22 mouse cellular contexts compared by ENCODE assay signal in the genomic region with DNA sequence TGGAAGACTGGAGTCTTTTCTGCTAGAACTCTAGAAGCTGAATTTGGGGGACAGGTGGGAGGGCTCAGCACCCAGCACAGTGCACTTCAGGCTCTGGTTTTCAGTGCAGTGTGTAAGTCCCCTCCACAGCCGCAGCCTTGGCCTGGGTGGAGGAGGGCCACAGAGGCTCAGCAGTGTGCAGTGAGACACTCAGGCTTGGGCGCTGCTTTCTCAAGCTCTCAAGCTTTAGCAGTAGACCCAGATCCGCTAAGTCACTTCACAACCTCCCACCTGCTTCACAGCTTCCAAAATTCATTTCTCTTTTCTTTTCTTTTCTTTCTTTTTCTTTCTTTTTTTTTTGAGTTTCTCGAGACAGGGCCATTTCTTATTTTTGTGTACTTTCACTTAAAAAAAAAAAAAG. TPM values are rescaled to one million over a fixed set of nuclear protein-coding genes. Genes with fewer than 3 reads are reported as not detected.
DNase-seq lines count a peak whose midpoint lies in the region; ATAC-seq and TF ChIP-seq lines count a peak whose summit lies in the region.
"Had no signal": no experiment of that assay in that cellular context is flagged by ENCODE, and none has a peak within 500 bp of the region (broad histone marks: within the 10 kb centered on the region; RNA-seq: fewer than 3 reads in every experiment).

No protein-coding gene starts in this region.

- intact Hi-C loops in heart, postnatal 14 days (cut with DNase I): no loop called here

- WGBS in heart, embryonic 13.5 days: 69% methylated on average over 4 of the region's 4 CpGs
- 60% methylated on average over 4 of the region's 4 CpGs for WGBS in heart, postnatal 0 days

- peak overlapping the region; percentile 35; the same call in 1 of the 2 replicates for H3K9ac ChIP-seq in heart, embryonic 13.5 days
- H3K9ac ChIP-seq in heart, postnatal 0 days (replicated peaks; ENCODE audit: low read depth, low read length): no peak overlapping the region
- H3K9ac ChIP-seq in ES-E14 (ENCODE audit: insufficient read depth, low read depth, low read length, poor library complexity, severe bottlenecking): peak overlapping the region; percentile 51; the same call in 1 of the 2 replicates
- H3K9ac ChIP-seq: embryonic facial prominence, embryonic 13.5 days; forebrain, embryonic 12.5 days; hindbrain, embryonic 14.5 days; intestine, embryonic 15.5 days had no signal

- H3K27me3 ChIP-seq in heart, embryonic 13.5 days (replicated peaks): no peaks in the 10 kb centered on the region
- H3K27me3 ChIP-seq in heart, postnatal 0 days (ENCODE audit: control insufficient read depth, insufficient read depth, low read length): no peaks in the 10 kb centered on the region
- H3K27me3 ChIP-seq: embryonic facial prominence, embryonic 13.5 days; forebrain, embryonic 12.5 days; intestine, embryonic 15.5 days had no signal

- H3K4me1 ChIP-seq in heart, embryonic 13.5 days: peaks cover 15% of the 10 kb centered on the region
- H3K4me1 ChIP-seq in heart, postnatal 0 days (ENCODE audit: control insufficient read depth, insufficient read depth): peaks cover 3% of the 10 kb centered on the region; the same call in 1 of the 2 replicates
- H3K4me1 ChIP-seq in ES-E14 (ENCODE audit: control insufficient read depth in 2 of 2, insufficient read depth in 2 of 2, low read length in 2 of 2, poor library complexity in 1 of 2): peaks cover 2 to 4% of the 10 kb centered on the region in 2 experiments; a peak in 2 of 4 replicates
- H3K4me1 ChIP-seq: embryonic facial prominence, embryonic 13.5 days; forebrain, embryonic 12.5 days; hindbrain, embryonic 10.5 days; intestine, embryonic 15.5 days had no signal

- no peak for TF ChIP-seq EP300 in heart, postnatal 0 days (IDR thresholded peaks at IDR 0.05; ENCODE audit: low read depth)

- in situ Hi-C loops in ES-E14 (cut with MboI; ENCODE audit: low sequenced_read_pairs in 2 of 2, unreplicated experiment in 2 of 2): no loop called here

- TF ChIP-seq CTCF in heart, postnatal 0 days (IDR thresholded peaks at IDR 0.05; ENCODE audit: low read depth): no peak

- peak overlapping the region; percentile 64 for H3K27ac ChIP-seq in heart, embryonic 13.5 days (replicated peaks)
- H3K27ac ChIP-seq in heart, postnatal 0 days (ENCODE audit: low read depth): peak overlapping the region; percentile 27; the same call in 1 of the 2 replicates
- H3K27ac ChIP-seq in ES-E14 (ENCODE audit: insufficient read depth, low read depth, low read length, poor library complexity, severe bottlenecking): no peak overlapping the region
- H3K27ac ChIP-seq: embryonic facial prominence, embryonic 13.5 days; forebrain, embryonic 12.5 days; gastrocnemius, adult 2 months; hindbrain, embryonic 10.5 days; hindbrain, embryonic 14.5 days; intestine, embryonic 15.5 days had no signal

- H3K4me2 ChIP-seq in heart, embryonic 13.5 days: no peak overlapping the region
- no peak overlapping the region for H3K4me2 ChIP-seq in heart, postnatal 0 days (ENCODE audit: low read depth, low read length)
- H3K4me2 ChIP-seq: embryonic facial prominence, embryonic 13.5 days; forebrain, embryonic 12.5 days; hindbrain, embryonic 14.5 days; intestine, embryonic 15.5 days had no signal

- no peaks in the 10 kb centered on the region for H3K9me3 ChIP-seq in heart, embryonic 13.5 days
- H3K9me3 ChIP-seq in heart, postnatal 0 days (replicated peaks; ENCODE audit: control insufficient read depth, low read length): no peaks in the 10 kb centered on the region
- no peaks in the 10 kb centered on the region for H3K9me3 ChIP-seq in ES-E14 (ENCODE audit: control insufficient read depth, insufficient read depth, low read depth, low read length)
- H3K9me3 ChIP-seq: embryonic facial prominence, embryonic 13.5 days; forebrain, embryonic 12.5 days; hindbrain, embryonic 10.5 days; intestine, embryonic 15.5 days had no signal

- no peak for DNase-seq in frontal cortex, postnatal 25 days (ENCODE audit: low spot score in 2 of 2)
- DNase-seq in heart, postnatal 14 days: no peak
- no peak for DNase-seq in heart, postnatal 0 days (ENCODE audit: low spot score)
- no peak for DNase-seq in heart, adult 8-10 months (ENCODE audit: low spot score)
- DNase-seq in ES-E14 (ENCODE audit: low read depth, low spot score): no peak
- DNase-seq: cerebellum, adult 18-20 months; cerebellum, adult 9-11 months; cerebellum, postnatal 36 days; gastrocnemius, adult 2 months; gastrocnemius, postnatal 25 days; kidney, adult 18-20 months had no signal

- ATAC-seq in frontal cortex, adult (ENCODE audit: low TSS enrichment): peak; percentile 79; the same call in 1 of the 2 replicates
- no peak for ATAC-seq in heart, embryonic 13.5 days (ENCODE audit: extremely low read depth, insufficient number of reproducible peaks, low FRiP score, low TSS enrichment)
- peak; percentile 39; the same call in 1 of the 2 replicates for ATAC-seq in heart, postnatal 0 days (ENCODE audit: insufficient read depth, low read depth)
- ATAC-seq: forebrain, embryonic 16.5 days; intestine, embryonic 15.5 days had no signal

- peaks cover 87% of the 10 kb centered on the region for H3K36me3 ChIP-seq in heart, embryonic 13.5 days
- peaks cover 59% of the 10 kb centered on the region for H3K36me3 ChIP-seq in heart, postnatal 0 days (replicated peaks; ENCODE audit: control insufficient read depth, insufficient read depth, low read length)
- peaks cover 2% of the 10 kb centered on the region; the same call in 1 of the 2 replicates for H3K36me3 ChIP-seq in ES-E14 (ENCODE audit: control insufficient read depth, insufficient read depth, low read length, poor library complexity, severe bottlenecking)

- no peak overlapping the region for H3K4me3 ChIP-seq in heart, embryonic 13.5 days
- no peak overlapping the region for H3K4me3 ChIP-seq in heart, postnatal 0 days (ENCODE audit: low read depth, low read length)
- no peak overlapping the region for H3K4me3 ChIP-seq in ES-E14 (ENCODE audit: insufficient read depth in 1 of 2, low read depth in 1 of 2, low read length in 2 of 2, poor library complexity in 1 of 2, severe bottlenecking in 1 of 2)
- H3K4me3 ChIP-seq: embryonic facial prominence, embryonic 13.5 days; forebrain, embryonic 12.5 days; gastrocnemius, adult 2 months; hindbrain, embryonic 10.5 days; intestine, embryonic 15.5 days had no signal

TF ChIP-seq in ES-E14, 5 proteins besides CTCF, POLR2A, EP300 and RAD21:
- TF ChIP-seq ZNF384 (IDR thresholded peaks at IDR 0.05; ENCODE audit: low read depth, low read length): no peak

RNA-seq across cellular contexts. Expression of gene Prkag1, which starts 10.4 kb away (rescaled TPM):
- 88.3 and 95.1 TPM in 2 replicates for polyA plus RNA-seq in heart, embryonic 13.5 days (2015; fragmentation: Nextera tagmentation; extraction: Ambion mirVana)
- 10 to 100 TPM; 91.8 to 93.6 TPM for total RNA-seq in heart, postnatal 14 days (2021)
- total RNA-seq in heart, postnatal 0 days (2014; rRNA removed; ENCODE audit: low replicate concordance): 115 and 134 TPM in 2 replicates
- 113 and 114 TPM in 2 replicates for polyA plus RNA-seq in heart, postnatal 0 days (2015; fragmentation: Nextera tagmentation; extraction: Ambion mirVana)
- total RNA-seq in heart, adult 8-10 months (2022): 100 to 1,000 TPM in 2 of 4 experiments, 10 to 100 TPM in 2; 96.7 to 129 (median 109) TPM
- total RNA-seq in ES-E14 (2012; rRNA removed): 36.6 and 54.7 TPM in 2 replicates

RNA-seq across cellular contexts. Expression of gene Ddn, which starts 11.6 kb away (rescaled TPM):
- polyA plus RNA-seq in heart, embryonic 13.5 days (2015; fragmentation: Nextera tagmentation; extraction: Ambion mirVana): 0.09 and 0.16 TPM in 2 replicates
- under 1 TPM; 0.20 to 0.31 TPM for total RNA-seq in heart, postnatal 14 days (2021)
- 1.4 and 1.9 TPM in 2 replicates for total RNA-seq in heart, postnatal 0 days (2014; rRNA removed; ENCODE audit: low replicate concordance)
- 0.11 TPM in 2 replicates for polyA plus RNA-seq in heart, postnatal 0 days (2015; fragmentation: Nextera tagmentation; extraction: Ambion mirVana)
- total RNA-seq in heart, adult 8-10 months (2022): under 1 TPM; 0.63 to 0.84 (median 0.72) TPM
- 0.11 and 0.22 TPM in 2 replicates for total RNA-seq in ES-E14 (2012; rRNA removed)
- total RNA-seq: granulocyte monocyte progenitor cell, adult 5-6 weeks had no signal
- polyA plus RNA-seq: CD4-positive, CD25-positive, alpha-beta regulatory T cell, adult 4 months; embryonic facial prominence, embryonic 13.5 days; forebrain, embryonic 12.5 days; intestine, embryonic 15.5 days had no signal

RNA-seq across cellular contexts. Expression of gene Wnt1, which starts 31.3 kb away (rescaled TPM):
- not detected in 2 replicates for polyA plus RNA-seq in heart, embryonic 13.5 days (2015; fragmentation: Nextera tagmentation; extraction: Ambion mirVana)
- total RNA-seq in heart, postnatal 14 days (2021): not detected
- total RNA-seq in heart, postnatal 0 days (2014; rRNA removed; ENCODE audit: low replicate concordance): not detected in 2 replicates
- polyA plus RNA-seq in heart, postnatal 0 days (2015; fragmentation: Nextera tagmentation; extraction: Ambion mirVana): not detected in 2 replicates
- not detected for total RNA-seq in heart, adult 8-10 months (2022)
- not detected in 2 replicates for total RNA-seq in ES-E14 (2012; rRNA removed)
- total RNA-seq: gastrocnemius, postnatal 25 days; granulocyte monocyte progenitor cell, adult 5-6 weeks; MEL had no signal
- polyA plus RNA-seq: CD4-positive, CD25-positive, alpha-beta regulatory T cell, adult 4 months; embryonic facial prominence, embryonic 13.5 days; intestine, embryonic 15.5 days had no signal

RNA-seq across cellular contexts. Expression of gene Wnt10b, which starts 43.0 kb away (rescaled TPM):
- 0.07 TPM in 1 of 2 replicates, not detected in the other for polyA plus RNA-seq in heart, embryonic 13.5 days (2015; fragmentation: Nextera tagmentation; extraction: Ambion mirVana)
- total RNA-seq in heart, postnatal 14 days (2021): under 1 TPM; 0.45 to 0.61 TPM
- not detected in 2 replicates for total RNA-seq in heart, postnatal 0 days (2014; rRNA removed; ENCODE audit: low replicate concordance)
- polyA plus RNA-seq in heart, postnatal 0 days (2015; fragmentation: Nextera tagmentation; extraction: Ambion mirVana): 0.07 TPM in 1 of 2 replicates, not detected in the other
- total RNA-seq in heart, adult 8-10 months (2022): under 1 TPM in 3 of 4 experiments, not detected in 1; 0.16 to 0.44 (median 0.26) TPM
- total RNA-seq in ES-E14 (2012; rRNA removed): 1.1 and 1.3 TPM in 2 replicates
- polyA plus RNA-seq: CD4-positive, CD25-positive, alpha-beta regulatory T cell, adult 4 months; forebrain, embryonic 16.5 days; hindbrain, embryonic 14.5 days; intestine, embryonic 15.5 days had no signal

RNA-seq across cellular contexts. Expression of gene Kmt2d, which starts 50.1 kb away (rescaled TPM):
- 8.1 and 8.9 TPM in 2 replicates for polyA plus RNA-seq in heart, embryonic 13.5 days (2015; fragmentation: Nextera tagmentation; extraction: Ambion mirVana)
- 10 to 100 TPM; 63.2 to 64.5 TPM for total RNA-seq in heart, postnatal 14 days (2021)
- 31.6 and 34.4 TPM in 2 replicates for total RNA-seq in heart, postnatal 0 days (2014; rRNA removed; ENCODE audit: low replicate concordance)
- polyA plus RNA-seq in heart, postnatal 0 days (2015; fragmentation: Nextera tagmentation; extraction: Ambion mirVana): 5.5 and 6.0 TPM in 2 replicates
- total RNA-seq in heart, adult 8-10 months (2022): 10 to 100 TPM; 54.7 to 66.1 (median 59.8) TPM
- 30.7 and 35.9 TPM in 2 replicates for total RNA-seq in ES-E14 (2012; rRNA removed)
